Mouse (Mus musculus) urinary bladder, postnatal 10 days (tissue): ENCODE results near the gene Zc2hc1c.

Source experiments
- DNase-seq: peaks from one replicate; pipeline ENCODE4 v3.0.0; 2022; ENCODE audit warnings: low spot score

Zc2hc1c gene

GRCm38 (mm10) chr12:85284996-85285395, 3.4 kb upstream of the Zc2hc1c start:
- DNase-seq, result no peak

- no peak for DNase-seq
Measured at GRCm38 (mm10) chr12:85286941-85287340, 1.4 kb upstream of the Zc2hc1c start.

GRCm38 (mm10) chr12:85287809-85288485, 444 bp upstream of the Zc2hc1c start, which contains the start of gene Acyp1:
Gene Acyp1, minus strand, starts transcription at chr12:85288438.
- no peak for DNase-seq

- DNase-seq, result no peak
Measured at GRCm38 (mm10) chr12:85289157-85290000, 988 bp downstream of the Zc2hc1c start.

- no peak for DNase-seq
Measured at GRCm38 (mm10) chr12:85290633-85291032, 2.2 kb downstream of the Zc2hc1c start.

DNA sequence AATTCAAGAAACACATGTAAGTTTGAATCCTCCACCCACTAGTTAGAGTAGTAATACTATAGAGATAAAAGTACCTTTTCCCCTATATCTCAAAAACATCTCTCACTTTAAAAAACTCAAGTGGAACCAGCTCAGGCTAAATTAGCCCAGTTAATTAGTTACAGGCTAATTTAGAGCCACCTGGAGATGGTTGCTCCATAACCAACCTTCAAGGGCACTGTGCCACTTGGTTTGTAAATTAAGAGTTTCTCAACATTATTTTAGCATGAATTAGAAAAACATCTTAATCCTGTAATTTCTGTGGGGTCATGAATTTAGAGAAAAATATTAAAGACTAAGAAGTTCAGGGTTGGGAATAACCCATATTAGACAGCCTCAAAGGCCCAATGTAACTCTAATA, 3.1 kb downstream of the Zc2hc1c start:
- no peak for DNase-seq

DNA sequence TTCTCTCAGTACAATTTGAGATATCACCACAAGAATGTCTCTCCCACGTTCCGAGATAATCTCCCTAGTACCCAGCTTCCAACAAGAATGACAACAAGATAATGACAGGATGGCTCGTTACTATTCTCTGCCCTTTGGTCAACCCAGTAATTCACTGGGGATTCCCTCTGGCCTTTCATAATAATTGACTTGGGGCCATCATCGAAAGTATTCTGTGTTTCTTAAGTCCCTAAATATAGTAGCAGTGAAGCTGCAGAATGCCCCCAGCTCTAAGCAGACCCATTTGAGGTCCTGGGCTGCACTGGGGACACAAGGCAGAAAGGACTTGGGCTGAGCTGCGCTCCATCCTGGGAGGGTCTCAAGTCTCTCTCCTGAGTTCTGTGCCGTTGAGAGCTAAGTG, 3.9 kb downstream of the Zc2hc1c start:
- no peak for DNase-seq

DNA sequence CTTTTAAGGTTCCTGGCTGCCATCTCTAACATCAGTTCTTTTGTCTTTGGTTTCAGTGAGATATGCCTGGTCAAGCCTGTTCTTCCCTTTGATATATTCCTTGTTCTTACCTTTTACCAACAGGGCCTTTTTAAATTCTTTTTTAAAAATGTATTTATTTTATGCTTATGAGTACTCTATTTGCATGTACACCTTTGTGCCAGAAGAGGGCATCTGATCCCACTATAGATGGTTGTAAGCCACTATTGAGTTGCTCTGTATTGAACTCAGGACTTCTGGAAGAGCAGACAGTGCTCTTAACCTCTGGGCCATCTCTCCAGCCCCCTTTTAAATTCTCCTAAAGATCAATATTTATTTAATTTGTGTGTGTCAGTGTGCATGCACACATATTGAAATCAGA, 4.5 kb downstream of the Zc2hc1c start:
- no peak for DNase-seq

GRCm38 (mm10) chr12:85295506-85295905, 7.1 kb downstream of the Zc2hc1c start:
- DNase-seq, result no peak

DNA sequence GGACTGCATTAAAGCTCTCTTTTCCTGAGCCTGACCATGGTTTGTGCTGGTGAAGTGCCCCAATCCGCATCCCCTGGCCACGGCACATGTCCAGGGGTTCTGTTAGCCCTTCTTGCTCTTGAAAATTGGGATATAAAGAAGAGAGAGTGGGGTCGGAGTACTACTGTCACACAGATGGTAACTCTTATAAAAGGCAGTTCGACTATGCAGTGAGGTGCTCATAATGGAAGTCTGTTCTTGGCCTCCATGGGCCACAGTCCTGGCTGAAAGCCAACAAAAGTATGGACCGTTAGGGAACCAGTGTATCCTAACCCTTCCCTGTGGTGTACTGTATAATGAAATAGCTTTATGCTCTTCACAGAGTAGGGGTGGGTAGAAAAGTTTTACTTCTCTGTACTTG, 8.5 kb downstream of the Zc2hc1c start:
- DNase-seq, result no peak

- DNase-seq, result no peak
Measured at GRCm38 (mm10) chr12:85297345-85297997, 9.1 kb downstream of the Zc2hc1c start.

DNA sequence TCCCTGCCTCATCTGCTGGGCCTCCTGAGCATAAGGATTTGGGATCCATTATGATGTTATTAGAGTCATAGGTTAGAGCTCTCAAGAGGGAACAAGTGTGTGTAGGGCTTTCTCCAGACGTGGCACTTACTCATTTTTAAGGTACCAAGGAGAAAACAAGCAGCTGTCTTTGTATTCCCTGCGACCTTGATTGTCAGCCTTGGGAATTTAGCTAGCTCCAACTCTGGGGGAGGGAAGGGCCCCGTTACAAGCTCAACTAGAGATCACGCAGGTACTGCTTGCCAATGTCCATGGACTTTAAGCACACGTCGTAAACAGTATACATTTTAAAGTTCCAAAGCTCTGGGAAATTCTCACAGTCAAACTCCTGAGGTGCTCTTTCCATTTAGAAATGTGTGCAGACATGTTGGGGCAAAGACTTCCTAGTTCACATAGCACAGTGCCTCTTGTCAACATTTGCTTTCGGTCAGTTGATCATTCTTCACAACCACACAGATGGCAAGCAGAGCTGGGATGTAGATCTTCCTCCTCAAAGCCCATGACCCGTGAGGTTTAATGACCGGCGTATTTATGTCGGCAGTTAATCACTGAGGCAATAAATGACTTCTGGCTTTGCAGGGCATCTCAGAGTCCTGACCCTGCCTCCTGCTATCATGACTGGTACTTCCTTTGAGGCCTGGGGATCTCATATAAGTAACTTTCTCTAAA, 9.9 kb downstream of the Zc2hc1c start:
- DNase-seq, result no peak

- no peak for DNase-seq
Measured at GRCm38 (mm10) chr12:85298835-85299180, 10.4 kb downstream of the Zc2hc1c start.

GRCm38 (mm10) chr12:85303256-85303655, 14.9 kb downstream of the Zc2hc1c start:
- DNase-seq, result no peak

- DNase-seq, result no peak
Measured at GRCm38 (mm10) chr12:85304725-85305124, 16.3 kb downstream of the Zc2hc1c start.

- peak; percentile 35 for DNase-seq
Measured at GRCm38 (mm10) chr12:85305247-85305892, 17.0 kb downstream of the Zc2hc1c start.

GRCm38 (mm10) chr12:85308651-85309050, 20.3 kb downstream of the Zc2hc1c start:
- no peak for DNase-seq

GRCm38 (mm10) chr12:85330153-85330552, 41.8 kb downstream of the Zc2hc1c start:
- DNase-seq, result no peak

- DNase-seq, result no peak
Measured at GRCm38 (mm10) chr12:85337567-85338311, 49.3 kb downstream of the Zc2hc1c start.

GRCm38 (mm10) chr12:85338815-85339214, 50.4 kb downstream of the Zc2hc1c start:
- DNase-seq, result no peak

- DNase-seq, result peak; percentile 72
Measured at GRCm38 (mm10) chr12:85339243-85339729, 50.9 kb downstream of the Zc2hc1c start, which contains the start of gene Nek9. Gene Nek9, minus strand, starts transcription at chr12:85339362.
